ENCODE assay signal across 26 mouse cellular contexts in genomic region chr16:14364066-14364465, GRCm38 (mm10). TPM values are rescaled to one million over a fixed set of nuclear protein-coding genes. Genes with fewer than 3 reads are reported as not detected.
DNase-seq lines count a peak whose midpoint lies in the region; ATAC-seq and TF ChIP-seq lines count a peak whose summit lies in the region.
"Had no signal": no experiment of that assay in that cellular context is flagged by ENCODE, and none has a peak within 500 bp of the region (broad histone marks: within the 10 kb centered on the region; RNA-seq: fewer than 3 reads in every experiment).

No protein-coding gene starts in this region.

- H3K4me1 ChIP-seq in megakaryocyte, embryonic 14.5 days, result peaks cover 88% of the 10 kb centered on the region
- H3K4me1 ChIP-seq in MEL (ENCODE audit: control insufficient read depth in 1 of 2, insufficient read depth in 2 of 2, low read length in 2 of 2), result peaks cover 37 to 49% of the 10 kb centered on the region in 2 experiments
- H3K4me1 ChIP-seq in intestine, postnatal 0 days (replicated peaks; ENCODE audit: control insufficient read depth, insufficient read depth, low read length), result no peaks in the 10 kb centered on the region

- H3K4me2 ChIP-seq in intestine, postnatal 0 days (replicated peaks; ENCODE audit: low read depth), result no peak overlapping the region
- H3K4me2 ChIP-seq: embryonic facial prominence, embryonic 15.5 days; forebrain, embryonic 13.5 days; limb, embryonic 13.5 days; liver, embryonic 15.5 days; lung, embryonic 15.5 days; neural tube, embryonic 13.5 days; stomach, embryonic 15.5 days had no signal

- H3K4me3 ChIP-seq in megakaryocyte, embryonic 14.5 days (replicated peaks), result peak overlapping the region; percentile 94
- no peak overlapping the region for H3K4me3 ChIP-seq in MEL (ENCODE audit: control insufficient read depth in 1 of 2, insufficient read depth in 1 of 2, low read depth in 2 of 2, low read length in 2 of 2)
- no peak overlapping the region for H3K4me3 ChIP-seq in intestine, postnatal 0 days (ENCODE audit: low read depth, low read length)
- H3K4me3 ChIP-seq: embryonic facial prominence, embryonic 10.5 days; embryonic facial prominence, embryonic 15.5 days; forebrain, embryonic 13.5 days; layer of hippocampus, adult 2 months; left cerebral cortex, adult 2 months; limb, embryonic 13.5 days; liver, embryonic 15.5 days; lung, embryonic 15.5 days; neural tube, embryonic 13.5 days; stomach, embryonic 15.5 days had no signal

- H3K36me3 ChIP-seq in megakaryocyte, embryonic 14.5 days (replicated peaks; ENCODE audit: low read length), result peaks cover 49% of the 10 kb centered on the region
- peaks cover 0 to 54% of the 10 kb centered on the region in 2 experiments for H3K36me3 ChIP-seq in MEL (ENCODE audit: control insufficient read depth in 1 of 2, insufficient read depth in 2 of 2, low read length in 2 of 2)
- no peaks in the 10 kb centered on the region for H3K36me3 ChIP-seq in intestine, postnatal 0 days (ENCODE audit: control insufficient read depth, insufficient read depth)
- H3K36me3 ChIP-seq: embryonic facial prominence, embryonic 15.5 days; limb, embryonic 13.5 days; liver, embryonic 15.5 days; lung, embryonic 15.5 days; neural tube, embryonic 13.5 days; stomach, embryonic 15.5 days had no signal

- TF ChIP-seq EP300 in MEL (IDR thresholded peaks at IDR 0.05; ENCODE audit: low read depth in 1 of 2, low read length in 2 of 2), result no peak

- peak overlapping the region; percentile 11; the same call in 1 of the 2 replicates for H3K27ac ChIP-seq in MEL (ENCODE audit: control insufficient read depth, low read depth, low read length)
- no peak overlapping the region for H3K27ac ChIP-seq in intestine, postnatal 0 days (ENCODE audit: low read depth, low read length)
- H3K27ac ChIP-seq: embryonic facial prominence, embryonic 10.5 days; embryonic facial prominence, embryonic 15.5 days; forebrain, embryonic 13.5 days; layer of hippocampus, adult 2 months; left cerebral cortex, adult 2 months; limb, embryonic 13.5 days; liver, embryonic 15.5 days; lung, embryonic 15.5 days; neural tube, embryonic 13.5 days; stomach, embryonic 15.5 days had no signal

- no peaks in the 10 kb centered on the region for H3K9me3 ChIP-seq in megakaryocyte, embryonic 14.5 days
- H3K9me3 ChIP-seq in MEL (replicated peaks; ENCODE audit: insufficient read depth, low read length), result no peaks in the 10 kb centered on the region
- no peaks in the 10 kb centered on the region for H3K9me3 ChIP-seq in intestine, postnatal 0 days (ENCODE audit: control insufficient read depth)
- H3K9me3 ChIP-seq: embryonic facial prominence, embryonic 10.5 days; embryonic facial prominence, embryonic 15.5 days; forebrain, embryonic 13.5 days; limb, embryonic 13.5 days; liver, embryonic 15.5 days; lung, embryonic 15.5 days; neural tube, embryonic 13.5 days; stomach, embryonic 15.5 days had no signal

- TF ChIP-seq POLR2A in MEL (IDR thresholded peaks at IDR 0.05; ENCODE audit: control insufficient read depth in 1 of 2, insufficient read depth in 1 of 2, low read depth in 1 of 2, low read length in 2 of 2, poor library complexity in 1 of 2), result no peak

- no peak overlapping the region for H3K9ac ChIP-seq in MEL (ENCODE audit: control insufficient read depth, low read depth, low read length, poor library complexity, severe bottlenecking)
- H3K9ac ChIP-seq in intestine, postnatal 0 days (ENCODE audit: low read depth, low read length), result no peak overlapping the region
- H3K9ac ChIP-seq: embryonic facial prominence, embryonic 15.5 days; forebrain, embryonic 13.5 days; limb, embryonic 13.5 days; liver, embryonic 15.5 days; lung, embryonic 15.5 days; neural tube, embryonic 13.5 days; stomach, embryonic 15.5 days had no signal

- DNase-seq in MEL (ENCODE audit: low read depth, low spot score), result no peak
- no peak for DNase-seq in spleen, postnatal 14 days (ENCODE audit: low spot score in 2 of 2)
- DNase-seq in testis, postnatal 14 days (ENCODE audit: low spot score), result no peak
- DNase-seq: adrenal gland, postnatal 25 days; cerebellum, adult 2 months; cerebellum, postnatal 25 days; heart, postnatal 14 days; kidney, adult 2 months; kidney, postnatal 36 days; thymus, postnatal 25 days had no signal

- peaks cover 71% of the 10 kb centered on the region for H3K79me2 ChIP-seq in MEL (ENCODE audit: control insufficient read depth, insufficient read depth, low read length, poor library complexity)

- H3K27me3 ChIP-seq in megakaryocyte, embryonic 14.5 days (replicated peaks), result no peaks in the 10 kb centered on the region
- no peaks in the 10 kb centered on the region for H3K27me3 ChIP-seq in MEL (ENCODE audit: control insufficient read depth in 1 of 2, insufficient read depth in 2 of 2, low read length in 2 of 2)
- H3K27me3 ChIP-seq in intestine, postnatal 0 days (replicated peaks; ENCODE audit: control insufficient read depth, insufficient read depth, low read length), result no peaks in the 10 kb centered on the region; the same call in 1 of the 2 replicates
- H3K27me3 ChIP-seq: embryonic facial prominence, embryonic 15.5 days; forebrain, embryonic 13.5 days; limb, embryonic 13.5 days; liver, embryonic 15.5 days; lung, embryonic 15.5 days; neural tube, embryonic 13.5 days; stomach, embryonic 15.5 days had no signal

- no peak for TF ChIP-seq RAD21 in MEL (IDR thresholded peaks at IDR 0.05; ENCODE audit: low read depth, low read length)

- 89% methylated on average over 6 of the region's 6 CpGs for WGBS in intestine, postnatal 0 days

- no peak for ATAC-seq in megakaryocyte, adult 5-6 weeks (ENCODE audit: poor library complexity, severe bottlenecking)
- ATAC-seq in granulocyte monocyte progenitor cell, adult 5-6 weeks (replicated peaks; ENCODE audit: poor library complexity, severe bottlenecking), result peak; percentile 22
- no peak for ATAC-seq in intestine, postnatal 0 days
- ATAC-seq: forebrain, embryonic 13.5 days; hindbrain, embryonic 16.5 days; midbrain, embryonic 16.5 days had no signal

- no peak for TF ChIP-seq CTCF in MEL (IDR thresholded peaks at IDR 0.05 in 2 of 3, conservative IDR thresholded peaks at IDR 0.05 in 1 of 3; ENCODE audit: control insufficient read depth in 1 of 3, insufficient read depth in 1 of 3, low read depth in 2 of 3, low read length in 3 of 3, poor library complexity in 1 of 3, severe bottlenecking in 1 of 3)
- TF ChIP-seq CTCF in intestine, postnatal 0 days (IDR thresholded peaks at IDR 0.05; ENCODE audit: low read depth), result no peak

TF ChIP-seq in MEL, 35 proteins besides CTCF, POLR2A, EP300 and RAD21:
- 0 out of 2 replicates have a peak, but pooled peaks have one; percentile 11 for TF ChIP-seq ZNF384 (IDR thresholded peaks at IDR 0.05; ENCODE audit: low read depth, low read length)
- no peak for TF ChIP-seq GATA1 (IDR thresholded peaks at IDR 0.05; ENCODE audit: low read depth, low read length)

RNA-seq across cellular contexts. Expression of gene Abcc1, which starts 2.7 kb away (rescaled TPM):
- 2.0 and 5.1 TPM in 2 replicates for polyA plus RNA-seq in megakaryocyte, embryonic 14.5 days (2012; ENCODE audit: insufficient read depth, low replicate concordance)
- total RNA-seq in megakaryocyte, adult 5-6 weeks (2015), result 13.3 and 18.0 TPM in 2 replicates
- total RNA-seq in megakaryocyte, adult 5-6 weeks (2017), result 16.6 and 17.4 TPM in 2 replicates
- total RNA-seq in MEL (2012; rRNA removed), result 30.9 and 31.5 TPM in 2 replicates
- polyA plus RNA-seq in MEL (2012; ENCODE audit: insufficient read depth in 1 of 2, insufficient read length in 2 of 2, low read depth in 1 of 2, low replicate concordance in 2 of 2, missing spikeins in 1 of 2), result 10 to 100 TPM; 34.2 to 39.8 TPM
- total RNA-seq in granulocyte monocyte progenitor cell, adult 5-6 weeks (2014; fragmentation: Nextera tagmentation), result 51.0 and 80.1 TPM in 2 replicates
- total RNA-seq in granulocyte monocyte progenitor cell, adult 5-6 weeks (2017), result 28.9 and 34.4 TPM in 2 replicates
- 2.3 and 2.6 TPM in 2 replicates for polyA plus RNA-seq in intestine, postnatal 0 days (2015; fragmentation: Nextera tagmentation; extraction: Ambion mirVana)

RNA-seq across cellular contexts. Expression of gene Fopnl, which starts 46.9 kb away (rescaled TPM):
- 5.5 and 17.8 TPM in 2 replicates for polyA plus RNA-seq in megakaryocyte, embryonic 14.5 days (2012; ENCODE audit: insufficient read depth, low replicate concordance)
- total RNA-seq in megakaryocyte, adult 5-6 weeks (2015), result 70.0 and 77.0 TPM in 2 replicates
- total RNA-seq in megakaryocyte, adult 5-6 weeks (2017), result 31.8 and 39.4 TPM in 2 replicates
- total RNA-seq in MEL (2012; rRNA removed), result 40.3 and 44.8 TPM in 2 replicates
- 10 to 100 TPM in 1 of 2 experiments, not detected in 1; 46.9 TPM for polyA plus RNA-seq in MEL (2012; ENCODE audit: insufficient read depth in 1 of 2, insufficient read length in 2 of 2, low read depth in 1 of 2, low replicate concordance in 2 of 2, missing spikeins in 1 of 2)
- 37.5 and 42.9 TPM in 2 replicates for total RNA-seq in granulocyte monocyte progenitor cell, adult 5-6 weeks (2014; fragmentation: Nextera tagmentation)
- total RNA-seq in granulocyte monocyte progenitor cell, adult 5-6 weeks (2017), result 31.1 and 53.1 TPM in 2 replicates
- 66.3 and 66.5 TPM in 2 replicates for polyA plus RNA-seq in intestine, postnatal 0 days (2015; fragmentation: Nextera tagmentation; extraction: Ambion mirVana)
